Mouse (Mus musculus) ES-Bruce4 (cell line): ENCODE measurements at regions not wholly inside any gene's neighbourhood (a gene's known extent, or its start where the extent isn't known, plus 50 kb on each side); places are given as distances from the start of the nearest gene placed in this dataset.
A peak's percentile ranks its signal among the peaks of the same experiment; 100 is the strongest.

ENCODE experiments used
- H3K27ac ChIP-seq: 2 replicates; pipeline ENCODE4 v1.5.1; 2012; ENCODE audit warnings: low read length, inconsistent platforms; ENCODE audit not compliant: insufficient read depth
- H3K27me3 ChIP-seq: 2 replicates; pipeline ENCODE4 v1.6.1; 2012; ENCODE audit warnings: mild to moderate bottlenecking, low read length, inconsistent platforms; ENCODE audit not compliant: control insufficient read depth, poor library complexity, insufficient read depth, severe bottlenecking
- H3K36me3 ChIP-seq: 2 replicates; pipeline ENCODE4 v1.6.1; 2012; ENCODE audit warnings: inconsistent platforms, mild to moderate bottlenecking, low read length, moderate library complexity; ENCODE audit not compliant: control insufficient read depth, poor library complexity, insufficient read depth, severe bottlenecking
- H3K4me1 ChIP-seq: one replicate; pipeline ENCODE4 v1.8.1; 2011; ENCODE audit warnings: low read length; ENCODE audit not compliant: control insufficient read depth, insufficient read depth
- H3K4me3 ChIP-seq: 2 replicates; pipeline ENCODE4 v1.5.1; 2011; ENCODE audit warnings: low read depth, mild to moderate bottlenecking, low read length
- H3K9ac ChIP-seq: 2 replicates; pipeline ENCODE4 v1.6.1; 2012; ENCODE audit warnings: low read depth, mild to moderate bottlenecking, inconsistent platforms; ENCODE audit not compliant: poor library complexity, severe bottlenecking
- H3K9me3 ChIP-seq: replicated peaks from 2 replicates; pipeline ENCODE4 v1.6.1; 2012; ENCODE audit warnings: mild to moderate bottlenecking, low read length, inconsistent platforms; ENCODE audit not compliant: control insufficient read depth, poor library complexity, insufficient read depth, severe bottlenecking
- CTCF ChIP-seq: IDR thresholded peaks from one replicate; pipeline ENCODE4 v1.8.1; 2011; ENCODE audit warnings: low read depth, low read length
- EP300 ChIP-seq: IDR thresholded peaks from 2 replicates; pipeline ENCODE4 v1.6.1; 2011; ENCODE audit warnings: low read depth, low read length; ENCODE audit not compliant: insufficient read depth
- POLR2A ChIP-seq: IDR thresholded peaks from one replicate; pipeline ENCODE4 v1.8.1; 2011; ENCODE audit warnings: low read length; ENCODE audit not compliant: insufficient read depth

GRCm38 (mm10) chr3:38227596-38227995 is 257.0 kb downstream of the Ankrd50 start:
- Histone ChIP-seq H3K27ac (no peak overlapping the region), H3K36me3 (no peaks in the 10 kb centered on the region), H3K4me3 (no peak overlapping the region), H3K9ac (no peak overlapping the region), H3K27me3 (no peaks in the 10 kb centered on the region), H3K4me1 (no peaks in the 10 kb centered on the region), H3K9me3 (no peaks in the 10 kb centered on the region)
- peak; percentile 62 for TF ChIP-seq CTCF
- no peak for TF ChIP-seq POLR2A

GRCm38 (mm10) chr3:38227121-38227520 is 257.5 kb downstream of the Ankrd50 start:
- Histone ChIP-seq H3K36me3 (no peaks in the 10 kb centered on the region), H3K9me3 (no peaks in the 10 kb centered on the region), H3K4me1 (no peaks in the 10 kb centered on the region), H3K27me3 (no peaks in the 10 kb centered on the region), H3K9ac (no peak overlapping the region), H3K4me3 (no peak overlapping the region), H3K27ac (no peak overlapping the region)
- no peak for TF ChIP-seq EP300
- TF ChIP-seq CTCF = no peak
- TF ChIP-seq POLR2A = no peak

- H3K4me1 ChIP-seq = no peaks in the 10 kb centered on the region
Measured at GRCm38 (mm10) chr3:38226147-38226546, 258.5 kb downstream of the Ankrd50 start.

GRCm38 (mm10) chr3:38221834-38222215 is 262.8 kb downstream of the Ankrd50 start:
- H3K4me1 ChIP-seq = no peaks in the 10 kb centered on the region
- H3K27ac ChIP-seq = no peak overlapping the region
- H3K9ac ChIP-seq = no peak overlapping the region
- TF ChIP-seq POLR2A (no peak), CTCF (no peak), EP300 (no peak)
- H3K4me3 ChIP-seq = no peak overlapping the region
- no peaks in the 10 kb centered on the region for H3K36me3 ChIP-seq
- no peaks in the 10 kb centered on the region for H3K27me3 ChIP-seq
- no peaks in the 10 kb centered on the region for H3K9me3 ChIP-seq

More at GRCm38 (mm10) chr3:38226147-38226546, 258.5 kb downstream of the Ankrd50 start:
- Histone ChIP-seq H3K9me3 (no peaks in the 10 kb centered on the region), H3K9ac (no peak overlapping the region), H3K27ac (no peak overlapping the region), H3K4me3 (no peak overlapping the region), H3K27me3 (no peaks in the 10 kb centered on the region), H3K36me3 (no peaks in the 10 kb centered on the region)
- TF ChIP-seq EP300 (no peak), CTCF (no peak), POLR2A (no peak)

DNA sequence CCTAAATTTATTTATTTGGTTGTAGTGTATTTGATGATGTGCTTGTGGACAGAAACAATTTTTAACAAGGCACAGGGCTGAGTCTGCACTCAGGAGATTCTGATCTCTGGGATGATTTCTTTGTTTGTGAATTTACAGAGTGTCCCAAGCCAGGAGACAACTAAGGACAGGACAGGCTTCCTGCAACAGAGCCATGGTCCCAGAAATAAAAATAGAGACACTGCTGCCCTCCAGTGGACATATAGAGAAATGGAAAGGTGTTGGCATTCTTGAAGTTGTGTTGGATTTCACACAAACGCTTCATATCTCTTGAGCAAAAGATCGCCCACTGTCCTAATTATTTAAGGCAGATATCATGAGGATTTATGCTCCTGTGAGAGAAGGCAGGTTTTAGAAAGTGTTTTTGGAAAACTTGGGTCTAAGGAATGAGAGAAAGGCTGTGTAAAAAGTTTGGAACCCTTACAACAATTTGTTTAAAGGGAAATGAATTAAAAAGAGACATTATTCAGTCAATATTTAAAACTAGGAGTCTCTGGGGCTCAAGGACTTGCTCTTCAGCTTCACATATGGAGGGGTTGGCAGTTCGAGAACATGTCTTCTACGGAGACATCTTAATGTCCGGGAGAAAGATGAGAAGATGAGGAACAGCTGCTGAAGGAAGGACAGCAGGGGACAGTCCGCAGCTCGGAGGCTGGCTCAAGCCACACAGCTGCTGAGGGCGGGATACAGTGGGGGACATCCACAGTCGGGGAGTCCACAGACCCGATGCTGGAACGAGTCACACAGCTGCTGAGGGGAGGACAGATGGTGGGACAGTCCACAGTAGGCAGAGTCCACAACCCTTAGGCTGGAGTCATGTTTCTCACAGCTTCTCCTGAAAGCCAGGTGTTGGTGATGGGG is 263.5 kb downstream of the Ankrd50 start:
- no peaks in the 10 kb centered on the region for H3K9me3 ChIP-seq
- TF ChIP-seq CTCF = no peak
- TF ChIP-seq EP300 = no peak
- TF ChIP-seq POLR2A = no peak
- H3K27ac ChIP-seq = no peak overlapping the region

GRCm38 (mm10) chr3:38209081-38209480 is 275.6 kb downstream of the Ankrd50 start:
- TF ChIP-seq EP300 = no peak
- TF ChIP-seq CTCF = no peak
- no peak for TF ChIP-seq POLR2A
- Histone ChIP-seq H3K4me3 (no peak overlapping the region), H3K9me3 (no peaks in the 10 kb centered on the region), H3K9ac (no peak overlapping the region), H3K4me1 (no peaks in the 10 kb centered on the region), H3K27ac (no peak overlapping the region), H3K36me3 (no peaks in the 10 kb centered on the region), H3K27me3 (peaks cover 1% of the 10 kb centered on the region; the same call in 1 of the 2 replicates)

More for the DNA sequence above, 263.5 kb downstream of the Ankrd50 start:
- Histone ChIP-seq H3K4me3 (no peak overlapping the region), H3K4me1 (no peaks in the 10 kb centered on the region), H3K9ac (no peak overlapping the region), H3K27me3 (no peaks in the 10 kb centered on the region), H3K36me3 (no peaks in the 10 kb centered on the region)
